Mouse (Mus musculus): Measurements from ENCODE around the gene Gm10142.

GRCm38 (mm10) chr10:77724855-77725254, 9.2 kb downstream of the Gm10142 start:
- TF ChIP-seq POLR2A (IDR thresholded peaks at IDR 0.05; ENCODE audit: borderline replicate concordance, low read depth, low read length) (no peak), CTCF (IDR thresholded peaks at IDR 0.05; ENCODE audit: low read depth, low read length) (no peak)
